Mouse (Mus musculus) kidney, postnatal 0 days (tissue): ENCODE measurements at regions not wholly inside any gene's neighbourhood (a gene's known extent, or its start where the extent isn't known, plus 50 kb on each side); places are given as distances from the start of the nearest gene placed in this dataset.

Source experiments
- ATAC-seq: fragments of 200-750 bp; cut with Nextera tagmentation; replicated peaks from 2 replicates; pipeline ENCODE4 v1.8.0; 2017; ENCODE audit warnings: low read depth, moderate number of reproducible peaks, moderate TSS enrichment, moderate library complexity; ENCODE audit not compliant: low FRiP score
- DNase-seq: peaks from one replicate; pipeline ENCODE4 v3.0.0-alpha.2; 2016; ENCODE audit warnings: low spot score
- H3K27ac ChIP-seq: fragments of 300-500 bp; sonication (generic); 2 replicates; pipeline ENCODE4 v1.5.1; 2014; ENCODE audit warnings: mild to moderate bottlenecking
- H3K27me3 ChIP-seq: fragments of 300-500 bp; sonication (generic); 2 replicates; pipeline ENCODE4 v1.6.1; 2014; ENCODE audit warnings: low read length, mixed read lengths; ENCODE audit not compliant: insufficient read depth
- H3K36me3 ChIP-seq: fragments of 300-500 bp; sonication (generic); 2 replicates; pipeline ENCODE4 v1.6.1; 2014; ENCODE audit warnings: low read length, mixed read lengths; ENCODE audit not compliant: insufficient read depth
- H3K4me1 ChIP-seq: fragments of 300-500 bp; sonication (generic); replicated peaks from 2 replicates; pipeline ENCODE4 v1.6.1; 2014; ENCODE audit warnings: antibody characterized with exemption, low read length, mixed read lengths; ENCODE audit not compliant: insufficient read depth
- H3K4me2 ChIP-seq: fragments of 300-500 bp; sonication (generic); 2 replicates; pipeline ENCODE4 v1.6.1; 2014; ENCODE audit warnings: mild to moderate bottlenecking, low read length, moderate library complexity, mixed read lengths
- H3K4me3 ChIP-seq: fragments of 300-500 bp; sonication (generic); replicated peaks from 2 replicates; pipeline ENCODE4 v1.5.1; 2014; ENCODE audit warnings: low read depth, low read length
- H3K9ac ChIP-seq: fragments of 300-500 bp; sonication (generic); 2 replicates; pipeline ENCODE4 v1.6.1; 2014; ENCODE audit warnings: low read depth, low read length
- H3K9me3 ChIP-seq: fragments of 300-500 bp; sonication (generic); replicated peaks from 2 replicates; pipeline ENCODE4 v1.6.1; 2016; ENCODE audit warnings: low read length, inconsistent platforms, mixed read lengths
- CTCF ChIP-seq: IDR thresholded peaks from 2 replicates; pipeline ENCODE4 v1.5.1; 2016; ENCODE audit warnings: antibody characterized with exemption, low read depth, mild to moderate bottlenecking, moderate library complexity
- WGBS: fragments of 180-500 bp; shearing (Covaris S2); extraction: QIAGEN DNeasy Blood & Tissue Kit; methylation state at CpG from one replicate; pipeline ENCODE4 v1.1.7; 2014; 5-methylcytosine and 5-hydroxymethylcytosine counted together

- Histone ChIP-seq H3K27me3 (no peaks in the 10 kb centered on the region), H3K4me2 (no peak overlapping the region), H3K4me1 (no peaks in the 10 kb centered on the region), H3K27ac (no peak overlapping the region), H3K4me3 (no peak overlapping the region), H3K9ac (no peak overlapping the region), H3K9me3 (no peaks in the 10 kb centered on the region), H3K36me3 (no peaks in the 10 kb centered on the region)
- no peak for TF ChIP-seq CTCF
- no peak for ATAC-seq
- WGBS, result 93% methylated on average over 1 of the region's 1 CpGs
- no peak for DNase-seq
Observed at GRCm38 (mm10) chr13:6270546-6270945, 277.4 kb upstream of the Pitrm1 start.

GRCm38 (mm10) chr13:6272932-6273331 lies 275.0 kb upstream of the Pitrm1 start:
- Histone ChIP-seq H3K27me3 (no peaks in the 10 kb centered on the region), H3K4me1 (no peaks in the 10 kb centered on the region), H3K4me2 (no peak overlapping the region), H3K9ac (no peak overlapping the region), H3K27ac (no peak overlapping the region), H3K4me3 (no peak overlapping the region), H3K9me3 (no peaks in the 10 kb centered on the region), H3K36me3 (no peaks in the 10 kb centered on the region)
- WGBS, result 64% methylated on average over 1 of the region's 1 CpGs
- no peak for ATAC-seq
- DNase-seq, result no peak
- peak; percentile 29; the same call in 1 of the 2 replicates for TF ChIP-seq CTCF

- Histone ChIP-seq H3K4me3 (no peak overlapping the region), H3K27me3 (no peaks in the 10 kb centered on the region), H3K9me3 (no peaks in the 10 kb centered on the region), H3K4me2 (no peak overlapping the region), H3K4me1 (no peaks in the 10 kb centered on the region), H3K36me3 (no peaks in the 10 kb centered on the region), H3K27ac (no peak overlapping the region), H3K9ac (no peak overlapping the region)
- DNase-seq, result no peak
- WGBS, result 93% methylated on average over 1 of the region's 1 CpGs
- no peak for TF ChIP-seq CTCF
- ATAC-seq, result no peak
Observed at GRCm38 (mm10) chr13:6280073-6280472, 267.9 kb upstream of the Pitrm1 start.

- TF ChIP-seq CTCF, result no peak
- 81% methylated on average over 6 of the region's 6 CpGs for WGBS
- Histone ChIP-seq H3K9me3 (no peaks in the 10 kb centered on the region), H3K4me1 (no peaks in the 10 kb centered on the region), H3K9ac (no peak overlapping the region), H3K4me2 (no peak overlapping the region), H3K4me3 (no peak overlapping the region), H3K27me3 (no peaks in the 10 kb centered on the region), H3K27ac (no peak overlapping the region), H3K36me3 (no peaks in the 10 kb centered on the region)
- ATAC-seq (no peak), DNase-seq (no peak)
Observed at GRCm38 (mm10) chr13:6288109-6288508, 259.8 kb upstream of the Pitrm1 start.

- Histone ChIP-seq H3K9me3 (no peaks in the 10 kb centered on the region), H3K4me2 (no peak overlapping the region), H3K27ac (no peak overlapping the region), H3K9ac (no peak overlapping the region), H3K4me3 (no peak overlapping the region), H3K27me3 (no peaks in the 10 kb centered on the region), H3K4me1 (no peaks in the 10 kb centered on the region), H3K36me3 (no peaks in the 10 kb centered on the region)
- ATAC-seq, result no peak
- WGBS, result 61% methylated on average over 3 of the region's 3 CpGs
- DNase-seq, result no peak
- peak; percentile 60 for TF ChIP-seq CTCF
Observed at GRCm38 (mm10) chr13:6292098-6292497, 255.9 kb upstream of the Pitrm1 start.

- ATAC-seq, result no peak
- no peak for TF ChIP-seq CTCF
- H3K36me3 ChIP-seq, result no peaks in the 10 kb centered on the region
- no peak for DNase-seq
- H3K9me3 ChIP-seq, result no peaks in the 10 kb centered on the region
- H3K4me3 ChIP-seq, result no peak overlapping the region
- H3K9ac ChIP-seq, result no peak overlapping the region
- no peak overlapping the region for H3K27ac ChIP-seq
- H3K27me3 ChIP-seq, result no peaks in the 10 kb centered on the region
- no peaks in the 10 kb centered on the region for H3K4me1 ChIP-seq
- H3K4me2 ChIP-seq, result no peak overlapping the region
Observed at GRCm38 (mm10) chr13:6305718-6306117, 242.2 kb upstream of the Pitrm1 start.

- Histone ChIP-seq H3K4me3 (no peak overlapping the region), H3K9me3 (no peaks in the 10 kb centered on the region), H3K9ac (no peak overlapping the region), H3K4me2 (no peak overlapping the region), H3K27me3 (no peaks in the 10 kb centered on the region), H3K4me1 (no peaks in the 10 kb centered on the region), H3K36me3 (no peaks in the 10 kb centered on the region), H3K27ac (no peak overlapping the region)
- DNase-seq (no peak), ATAC-seq (no peak)
- no peak for TF ChIP-seq CTCF
- 66% methylated on average over 4 of the region's 4 CpGs for WGBS
Observed at GRCm38 (mm10) chr13:6306616-6306988, 241.3 kb upstream of the Pitrm1 start.
